Mouse (Mus musculus) brain, embryonic 14.5 days (tissue): ENCODE results near the gene Ino80. TPM values are rescaled to one million over a fixed set of nuclear protein-coding genes. Genes with fewer than 3 reads are reported as not detected.

Experiments
- DNase-seq: peaks from one replicate; pipeline ENCODE4 v3.0.0-alpha.2; 2011; ENCODE audit warnings: low read depth
- CTCF ChIP-seq: fragments of 200-500 bp; IDR thresholded peaks from 2 replicates; pipeline ENCODE4 v1.5.1; 2012; ENCODE audit warnings: inconsistent platforms, mild to moderate bottlenecking, moderate library complexity, borderline replicate concordance; ENCODE audit not compliant: insufficient read depth, insufficient read length; ENCODE audit errors: extremely low read depth
- POLR2A ChIP-seq: fragments of 200-500 bp; IDR thresholded peaks from 2 replicates; pipeline ENCODE4 v1.6.1; 2012; ENCODE audit warnings: mild to moderate bottlenecking, inconsistent platforms, borderline replicate concordance; ENCODE audit not compliant: poor library complexity, insufficient read depth, insufficient read length, severe bottlenecking; ENCODE audit errors: extremely low read depth
- polyA plus RNA-seq: library from polyadenylated mRNA; depleted of rRNA; stranded (reverse); fragments of >200 nt; gene quantifications from 2 replicates; pipeline ENCODE4 v1.2.3, GENCODE M21; 2012

Gene Ino80
- polyA plus RNA-seq, 1 experiment = 15.2 TPM

GRCm38 (mm10) chr2:119344537-119345138 lies 132.8 kb downstream of the Ino80 start:
- TF ChIP-seq POLR2A (no peak), CTCF (no peak)
- DNase-seq = no peak

GRCm38 (mm10) chr2:119337425-119338265 lies 139.8 kb downstream of the Ino80 start:
- TF ChIP-seq CTCF = peak; percentile 93
- TF ChIP-seq POLR2A = peak; percentile 53; the same call in 1 of the 2 replicates
- DNase-seq = peak; percentile 88

- no peak for DNase-seq
- TF ChIP-seq CTCF = no peak
- TF ChIP-seq POLR2A = no peak
Observed at GRCm38 (mm10) chr2:119336470-119336869, 141.0 kb downstream of the Ino80 start.

- no peak for TF ChIP-seq CTCF
- TF ChIP-seq POLR2A = no peak
- DNase-seq = no peak
Observed at GRCm38 (mm10) chr2:119336002-119336401, 141.5 kb downstream of the Ino80 start.

- no peak for DNase-seq
- TF ChIP-seq POLR2A = no peak
- TF ChIP-seq CTCF = no peak
Observed at GRCm38 (mm10) chr2:119335535-119335934, 142.0 kb downstream of the Ino80 start.

- DNase-seq = no peak
- TF ChIP-seq CTCF (no peak), POLR2A (no peak)
Observed at GRCm38 (mm10) chr2:119334964-119335525, 142.4 kb downstream of the Ino80 start.

GRCm38 (mm10) chr2:119334135-119334534 lies 143.4 kb downstream of the Ino80 start:
- TF ChIP-seq CTCF (no peak), POLR2A (no peak)
- DNase-seq = no peak

GRCm38 (mm10) chr2:119332177-119332661 lies 145.3 kb downstream of the Ino80 start:
- no peak for DNase-seq
- TF ChIP-seq POLR2A (no peak), CTCF (no peak)

GRCm38 (mm10) chr2:119330795-119331194 lies 146.7 kb downstream of the Ino80 start:
- DNase-seq = no peak

GRCm38 (mm10) chr2:119329123-119329817 lies 148.2 kb downstream of the Ino80 start:
- no peak for TF ChIP-seq POLR2A
- no peak for TF ChIP-seq CTCF
- peak; percentile 68 for DNase-seq

More at GRCm38 (mm10) chr2:119330795-119331194, 146.7 kb downstream of the Ino80 start:
- no peak for TF ChIP-seq POLR2A

- TF ChIP-seq POLR2A (no peak), CTCF (no peak)
Observed at GRCm38 (mm10) chr2:119328546-119328945, 148.9 kb downstream of the Ino80 start.

More at GRCm38 (mm10) chr2:119328546-119328945, 148.9 kb downstream of the Ino80 start:
- no peak for DNase-seq
